In the genomic region with DNA sequence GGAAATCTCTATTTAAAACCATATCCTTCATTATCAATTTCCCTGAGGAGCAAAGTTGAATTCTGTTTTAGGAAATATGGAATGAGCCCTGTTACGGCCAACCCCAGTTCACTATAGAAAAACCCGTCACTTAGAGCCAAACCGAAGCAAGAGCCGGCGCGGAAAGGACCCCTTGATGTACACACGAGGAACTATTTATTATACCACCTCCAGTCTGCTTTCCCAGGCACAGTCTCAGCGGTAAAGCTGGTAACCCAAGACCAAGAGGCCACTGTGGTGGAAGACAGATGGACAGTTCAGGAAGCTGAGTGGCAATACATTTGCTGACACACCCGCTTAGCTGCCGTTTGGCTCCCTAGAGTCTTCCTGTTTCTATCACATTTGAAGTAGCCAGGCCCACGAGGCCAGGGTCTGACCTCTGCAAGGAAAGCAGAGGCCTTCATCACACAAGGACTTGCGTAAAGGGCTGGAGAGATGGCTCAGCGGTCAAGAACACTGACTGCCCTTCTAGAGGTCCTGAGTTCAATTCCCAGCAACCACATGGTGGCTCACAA, we compare ENCODE assay signal across 20 mouse cellular contexts. TPM values are rescaled to one million over a fixed set of nuclear protein-coding genes. Genes with fewer than 3 reads are reported as not detected.
DNase-seq lines count a peak whose midpoint lies in the region; ATAC-seq lines count a peak whose summit lies in the region.
"Had no signal": no experiment of that assay in that cellular context is flagged by ENCODE, and none has a peak within 500 bp of the region (broad histone marks: within the 10 kb centered on the region; RNA-seq: fewer than 3 reads in every experiment).

No protein-coding gene starts in this region.

- no peak for ATAC-seq in kidney, embryonic 14.5 days (ENCODE audit: low FRiP score, low TSS enrichment)
- ATAC-seq in hematopoietic stem cell, adult 5-6 weeks (replicated peaks in 1 of 2; ENCODE audit: insufficient read depth in 1 of 2, low FRiP score in 2 of 2, low TSS enrichment in 1 of 2, low read depth in 1 of 2, poor library complexity in 2 of 2, severe bottlenecking in 2 of 2): peak; percentile 56 to 66
- ATAC-seq in midbrain, embryonic 14.5 days (ENCODE audit: low FRiP score, low TSS enrichment): no peak
- ATAC-seq: forebrain, embryonic 15.5 days; intestine, postnatal 0 days had no signal

- H3K9ac ChIP-seq in kidney, embryonic 14.5 days (ENCODE audit: low read depth, low read length): no peak overlapping the region; the same call in 1 of the 2 replicates
- no peak overlapping the region for H3K9ac ChIP-seq in midbrain, embryonic 14.5 days (replicated peaks; ENCODE audit: low read length)
- H3K9ac ChIP-seq: embryonic facial prominence, embryonic 12.5 days; forebrain, embryonic 15.5 days; hindbrain, embryonic 15.5 days; neural tube, embryonic 13.5 days had no signal

- H3K27ac ChIP-seq in kidney, embryonic 14.5 days (ENCODE audit: low read depth, low read length): no peak overlapping the region
- no peak overlapping the region for H3K27ac ChIP-seq in midbrain, embryonic 14.5 days (replicated peaks; ENCODE audit: low read depth, low read length)
- H3K27ac ChIP-seq: embryonic facial prominence, embryonic 12.5 days; forebrain, embryonic 15.5 days; hindbrain, embryonic 15.5 days; neural tube, embryonic 13.5 days had no signal

- 41% methylated on average over 13 of the region's 13 CpGs for WGBS in kidney, embryonic 14.5 days
- WGBS in midbrain, embryonic 14.5 days: 91% methylated on average over 13 of the region's 13 CpGs

- peak; percentile 45 for DNase-seq in kidney, adult 18-20 months
- peak; percentile 34 to 71 for DNase-seq in kidney, postnatal 25 days
- DNase-seq in heart, adult 8-10 months (ENCODE audit: low spot score): no peak
- no peak for DNase-seq in midbrain, embryonic 14.5 days
- DNase-seq in cerebellum, postnatal 4 days (ENCODE audit: low spot score in 2 of 2): no peak
- DNase-seq: cerebellum, adult 9-11 months; lung, adult 2 months; lung, postnatal 36 days; thymus, postnatal 36 days had no signal

- no peak overlapping the region for H3K4me3 ChIP-seq in kidney, embryonic 14.5 days (ENCODE audit: low read length)
- no peak overlapping the region for H3K4me3 ChIP-seq in midbrain, embryonic 14.5 days (replicated peaks; ENCODE audit: low read depth, low read length)
- H3K4me3 ChIP-seq: embryonic facial prominence, embryonic 12.5 days; forebrain, embryonic 15.5 days; hindbrain, embryonic 15.5 days; neural tube, embryonic 13.5 days had no signal

- H3K4me2 ChIP-seq in kidney, embryonic 14.5 days (replicated peaks; ENCODE audit: low read depth, low read length): no peak overlapping the region
- H3K4me2 ChIP-seq in midbrain, embryonic 14.5 days (ENCODE audit: low read length): no peak overlapping the region
- H3K4me2 ChIP-seq: embryonic facial prominence, embryonic 12.5 days; forebrain, embryonic 15.5 days; hindbrain, embryonic 15.5 days; liver, embryonic 11.5 days; midbrain, embryonic 11.5 days; neural tube, embryonic 13.5 days had no signal

- H3K4me1 ChIP-seq in kidney, embryonic 14.5 days (ENCODE audit: control insufficient read depth, insufficient read depth, low read length): no peaks in the 10 kb centered on the region
- no peaks in the 10 kb centered on the region for H3K4me1 ChIP-seq in midbrain, embryonic 14.5 days (ENCODE audit: control insufficient read depth, insufficient read depth, low read length)
- H3K4me1 ChIP-seq: forebrain, embryonic 15.5 days; hindbrain, embryonic 15.5 days; neural tube, embryonic 13.5 days had no signal

- no peaks in the 10 kb centered on the region for H3K36me3 ChIP-seq in kidney, embryonic 14.5 days (ENCODE audit: control insufficient read depth, insufficient read depth, low read length)
- H3K36me3 ChIP-seq in midbrain, embryonic 14.5 days (ENCODE audit: control insufficient read depth, insufficient read depth, low read length): no peaks in the 10 kb centered on the region
- H3K36me3 ChIP-seq: embryonic facial prominence, embryonic 12.5 days; forebrain, embryonic 15.5 days; hindbrain, embryonic 15.5 days; neural tube, embryonic 13.5 days had no signal

- H3K27me3 ChIP-seq in kidney, embryonic 14.5 days (ENCODE audit: control insufficient read depth, insufficient read depth, low read length): no peaks in the 10 kb centered on the region
- no peaks in the 10 kb centered on the region for H3K27me3 ChIP-seq in midbrain, embryonic 14.5 days (ENCODE audit: control insufficient read depth, insufficient read depth, low read length)
- H3K27me3 ChIP-seq: CH12.LX; embryonic facial prominence, embryonic 12.5 days; forebrain, embryonic 15.5 days; hindbrain, embryonic 15.5 days; neural tube, embryonic 13.5 days had no signal

- H3K9me3 ChIP-seq in kidney, embryonic 14.5 days (ENCODE audit: control insufficient read depth, low read length): no peaks in the 10 kb centered on the region
- no peaks in the 10 kb centered on the region for H3K9me3 ChIP-seq in midbrain, embryonic 14.5 days (ENCODE audit: control insufficient read depth, low read length)
- H3K9me3 ChIP-seq: embryonic facial prominence, embryonic 12.5 days; forebrain, embryonic 15.5 days; hindbrain, embryonic 15.5 days; neural tube, embryonic 13.5 days had no signal

RNA-seq across cellular contexts. Expression of a gene that starts 21.6 kb away (rescaled TPM):
- 0.57 and 1.5 TPM in 2 replicates for polyA plus RNA-seq in kidney, embryonic 14.5 days (2014; fragmentation: Nextera tagmentation; extraction: Ambion mirVana)
- 0.56 TPM in 1 of 2 replicates, not detected in the other for total RNA-seq in hematopoietic stem cell, adult 5-6 weeks (2017)
- total RNA-seq in heart, adult 8-10 months (2022): 1 to 10 TPM; 2.4 to 7.3 (median 3.1) TPM
- polyA plus RNA-seq in midbrain, embryonic 14.5 days (2014; fragmentation: Nextera tagmentation; extraction: Ambion mirVana): not detected in 2 replicates
- total RNA-seq: CH12.LX; granulocyte monocyte progenitor cell, adult 5-6 weeks had no signal

Comparison
In these comparisons a context has a peak if more than half of its experiments do, and no peak if none do; other contexts are left out.
1. DNase-seq: peak in kidney, adult 18-20 months (single experiment) and kidney, postnatal 25 days (2 of 2); none in heart, adult 8-10 months (single experiment), midbrain, embryonic 14.5 days (single experiment) and cerebellum, postnatal 4 days (0 of 2).
2. ATAC-seq: peak in hematopoietic stem cell, adult 5-6 weeks (2 of 2); none in kidney, embryonic 14.5 days (single experiment) and midbrain, embryonic 14.5 days (single experiment).